Mouse (Mus musculus) fibroblast of lung, adult 2 months (primary cell): ENCODE measurements around the gene Platr17.
"Not testable (repeated sequence)": the region's sequence is repeated elsewhere in the genome, so short reads cannot be mapped to it uniquely, and the experiment has no call there.

ENCODE experiments used
- DNase-seq: peaks from one replicate; pipeline ENCODE4 v3.0.0-alpha.2; 2011; ENCODE audit warnings: low read depth

Platr17 gene

GRCm38 (mm10) chr17:33904835-33905234 is at the start of gene Platr17:
Gene Platr17 (plus strand): TSS chr17:33905135.
- DNase-seq, result not testable (repeated sequence)

- DNase-seq, result no peak
These were observed 47.1 kb upstream of the Platr17 start for GRCm38 (mm10) chr17:33857816-33858215.

GRCm38 (mm10) chr17:33865330-33866030 is 39.5 kb upstream of the Platr17 start:
- DNase-seq, result peak; percentile 46

- not testable (repeated sequence) for DNase-seq
These were observed 31.4 kb upstream of the Platr17 start, which contains the start of gene Gm7029 for GRCm38 (mm10) chr17:33873537-33873936. Gene Gm7029 (plus strand): TSS chr17:33873837.

- DNase-seq, result no peak
These were observed 30.5 kb upstream of the Platr17 start for GRCm38 (mm10) chr17:33874411-33874810.

- not testable (repeated sequence) for DNase-seq
These were observed 29.1 kb upstream of the Platr17 start for GRCm38 (mm10) chr17:33875797-33876196.

GRCm38 (mm10) chr17:33884320-33884719 is 20.6 kb upstream of the Platr17 start:
- not testable (repeated sequence) for DNase-seq

- DNase-seq, result not testable (repeated sequence)
These were observed 17.1 kb upstream of the Platr17 start for GRCm38 (mm10) chr17:33887802-33888201.

- DNase-seq, result not testable (repeated sequence)
These were observed 16.7 kb upstream of the Platr17 start for GRCm38 (mm10) chr17:33888230-33888629.

GRCm38 (mm10) chr17:33889941-33890532 is 14.9 kb upstream of the Platr17 start:
- DNase-seq, result not testable (repeated sequence)

- DNase-seq, result peak; percentile 97
These were observed 14.3 kb upstream of the Platr17 start, which contains the start of gene Kifc1 for GRCm38 (mm10) chr17:33890533-33891059. Gene Kifc1 (minus strand): TSS chr17:33890661.

GRCm38 (mm10) chr17:33891357-33891756 is 13.6 kb upstream of the Platr17 start:
- DNase-seq, result no peak

GRCm38 (mm10) chr17:33891892-33892291 is 13.0 kb upstream of the Platr17 start:
- DNase-seq, result not testable (repeated sequence)

GRCm38 (mm10) chr17:33892429-33892828 is 12.5 kb upstream of the Platr17 start:
- DNase-seq, result no peak

- DNase-seq, result not testable (repeated sequence)
These were observed 11.9 kb upstream of the Platr17 start for GRCm38 (mm10) chr17:33893011-33893410.

- no peak for DNase-seq
These were observed 7.7 kb upstream of the Platr17 start for GRCm38 (mm10) chr17:33897114-33897794.

- peak; percentile 55 for DNase-seq
These were observed 6.7 kb upstream of the Platr17 start for GRCm38 (mm10) chr17:33898193-33898592.

GRCm38 (mm10) chr17:33899642-33900041 is 5.3 kb upstream of the Platr17 start:
- no peak for DNase-seq

GRCm38 (mm10) chr17:33900281-33900988 is 4.5 kb upstream of the Platr17 start:
- no peak for DNase-seq

GRCm38 (mm10) chr17:33900989-33901314 is 4.0 kb upstream of the Platr17 start:
- DNase-seq, result no peak

GRCm38 (mm10) chr17:33901653-33902052 is 3.3 kb upstream of the Platr17 start:
- DNase-seq, result no peak

- no peak for DNase-seq
These were observed 2.9 kb upstream of the Platr17 start for GRCm38 (mm10) chr17:33902079-33902478.
